Mouse (Mus musculus): ENCODE results near the gene Smim4. TPM values are rescaled to one million over a fixed set of nuclear protein-coding genes. Genes with fewer than 3 reads are reported as not detected.

Gene Smim4
- polyA plus RNA-seq (2012; rRNA removed): 25.7 and 29.9 TPM in 2 replicates

DNA sequence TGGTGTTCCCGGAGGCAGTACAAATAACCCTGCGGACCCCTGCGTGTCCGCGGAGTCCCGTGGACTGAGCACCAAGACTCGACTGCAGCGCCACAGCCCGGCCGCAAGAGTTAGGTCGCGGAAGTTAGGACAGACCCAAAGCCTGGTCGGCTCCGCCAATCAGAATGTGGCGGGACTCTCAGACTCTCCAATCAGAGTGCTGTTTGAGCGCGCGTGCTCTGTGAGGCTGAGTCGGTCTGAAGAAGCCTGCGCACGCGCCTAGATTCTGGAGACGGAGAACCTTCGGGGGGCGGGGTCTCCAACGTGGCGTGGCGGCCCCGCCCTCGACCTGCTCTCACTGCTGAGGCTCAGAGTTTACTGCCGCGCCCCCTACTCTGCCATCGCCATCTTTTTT lies at the start of gene Smim4:
Gene Smim4 (minus strand): TSS at position 131 of the 394 bp plus-strand sequence.
- DNase-seq (ENCODE audit: extremely low spot score in 1 of 2, low spot score in 1 of 2): peak; percentile 97 to 98

DNA sequence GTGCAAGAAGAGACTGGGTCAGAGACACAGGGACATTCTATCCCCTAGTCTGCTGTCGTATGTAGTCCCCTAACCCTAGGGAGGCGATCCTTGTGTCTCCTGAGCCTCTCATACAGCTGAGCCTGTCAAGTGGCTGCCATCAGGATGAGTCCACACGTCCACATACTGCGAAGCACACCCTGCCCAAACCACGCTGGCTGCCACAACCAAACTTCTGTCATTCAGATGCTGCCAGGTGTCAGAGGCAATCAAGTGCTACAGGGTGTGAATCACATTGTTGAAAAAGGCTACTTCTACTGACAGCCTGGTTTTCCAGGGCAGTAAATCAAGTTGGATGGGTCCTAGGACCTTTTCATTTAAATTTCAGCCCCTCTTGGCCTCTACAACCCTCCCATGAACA lies 49.0 kb upstream of the Smim4 start:
- DNase-seq (ENCODE audit: extremely low spot score in 1 of 2, low spot score in 1 of 2): no peak

DNA sequence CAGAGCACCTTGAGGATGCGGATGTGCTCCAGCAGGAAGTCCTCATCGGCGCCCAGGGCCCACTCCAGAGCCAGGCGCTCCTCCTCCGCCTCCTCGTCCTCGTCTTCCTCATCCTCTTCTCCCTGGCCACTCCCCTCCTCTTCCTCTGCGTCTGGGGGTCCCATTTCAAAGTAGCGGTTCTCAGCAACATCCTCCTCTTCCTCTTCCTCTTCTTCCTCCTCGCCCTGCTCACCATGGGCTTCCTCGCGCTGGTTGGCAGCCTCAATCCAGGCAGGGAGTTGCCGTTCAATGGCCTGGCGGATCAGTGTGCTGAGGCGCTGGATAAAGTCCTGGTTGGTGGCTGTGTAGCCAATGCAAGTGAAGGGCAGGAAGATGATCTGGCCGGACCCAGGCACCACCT lies 48.5 kb upstream of the Smim4 start:
- no peak for DNase-seq (ENCODE audit: extremely low spot score in 1 of 2, low spot score in 1 of 2)

DNA sequence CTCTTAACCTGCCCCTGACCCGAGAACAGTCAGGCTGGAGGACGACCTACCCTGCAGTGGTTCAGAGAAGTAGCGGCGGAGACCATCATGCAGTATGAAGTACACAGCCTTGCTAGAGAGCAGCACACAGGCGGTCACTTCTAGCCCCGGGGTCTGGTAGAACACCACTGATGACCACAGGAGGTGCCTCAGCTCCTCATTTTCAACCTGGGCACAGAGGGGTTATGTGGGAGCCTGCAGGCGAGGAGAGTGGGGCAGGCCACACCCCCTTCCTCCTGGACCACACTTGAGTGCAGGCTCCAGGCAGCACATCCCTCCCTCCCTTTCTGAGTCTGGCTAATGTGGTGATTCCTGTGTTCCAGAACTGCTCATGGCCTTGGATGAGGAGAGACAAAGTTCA lies 44.8 kb upstream of the Smim4 start:
- no peak for DNase-seq (ENCODE audit: extremely low spot score in 1 of 2, low spot score in 1 of 2)

DNA sequence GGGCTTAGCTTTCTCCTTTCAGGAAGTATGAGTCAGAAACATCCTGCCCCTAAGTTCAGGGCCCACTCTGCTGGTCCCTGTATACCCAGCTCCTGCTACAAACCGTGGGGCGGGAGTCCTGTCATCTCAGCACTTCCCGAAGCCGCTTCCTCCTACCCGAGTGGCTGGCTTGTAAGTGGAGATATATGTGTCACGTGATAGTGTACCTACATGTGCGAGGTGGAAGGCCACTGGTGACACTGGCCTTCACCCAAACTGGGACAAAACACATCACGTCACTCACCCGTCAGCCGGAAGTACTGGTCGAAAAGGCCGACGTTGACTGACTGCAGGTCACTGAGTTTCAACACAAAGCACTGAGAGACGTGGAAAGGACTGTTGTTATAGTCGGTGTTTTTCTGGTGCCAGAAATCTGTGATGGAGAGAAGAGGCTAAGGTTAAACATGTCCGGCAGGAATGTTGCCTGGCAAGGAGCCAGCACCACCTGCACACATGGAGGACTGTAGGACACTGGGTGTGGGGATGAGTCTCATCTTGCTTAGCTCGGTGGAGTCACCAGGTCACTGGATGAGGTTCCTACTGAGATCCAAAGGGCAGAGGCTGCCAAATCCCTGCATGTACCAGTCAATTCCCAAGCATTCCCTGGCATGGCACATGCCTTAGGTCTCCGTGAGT lies 44.2 kb upstream of the Smim4 start:
- no peak for DNase-seq (ENCODE audit: extremely low spot score in 1 of 2, low spot score in 1 of 2)

DNA sequence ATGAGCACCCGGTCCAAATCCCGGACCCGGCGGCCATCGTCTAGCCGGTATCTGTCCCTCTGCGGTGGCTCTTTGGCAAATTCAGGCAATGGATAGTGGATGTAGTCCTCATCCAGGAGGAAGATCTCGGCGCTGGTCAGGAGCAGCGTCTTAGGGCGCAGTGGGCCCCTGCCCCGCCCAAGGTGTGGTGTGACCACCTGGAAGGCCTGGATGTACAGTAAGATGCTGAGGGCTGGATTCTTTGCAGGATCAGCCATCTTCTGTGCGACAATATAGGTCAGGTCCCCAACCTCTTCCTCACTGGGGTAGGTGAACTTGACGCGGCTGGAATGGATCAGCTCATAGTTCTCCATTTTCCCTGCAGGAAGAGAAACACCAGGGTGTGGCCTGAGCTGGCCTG lies 43.1 kb upstream of the Smim4 start:
- DNase-seq (ENCODE audit: extremely low spot score in 1 of 2, low spot score in 1 of 2): no peak

DNA sequence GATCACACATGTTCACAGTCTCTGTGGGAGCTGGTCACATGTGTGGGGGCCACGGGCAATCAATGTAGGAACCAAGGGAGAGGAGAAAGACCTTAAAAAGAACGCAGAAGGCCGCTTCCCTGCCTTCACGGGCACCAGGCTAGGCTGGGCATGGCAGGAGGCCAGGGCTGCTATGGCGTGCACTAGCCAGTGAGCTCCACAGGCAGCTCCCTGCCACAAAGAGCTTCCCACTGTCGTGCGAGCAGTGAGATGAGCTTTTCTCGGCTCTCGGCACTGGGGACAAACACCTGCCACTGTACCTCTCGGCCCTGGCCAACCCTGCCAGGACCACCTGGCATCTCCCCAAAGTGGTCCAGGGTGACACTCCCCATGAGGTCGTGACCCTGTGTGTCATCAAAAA lies 42.6 kb upstream of the Smim4 start:
- DNase-seq (ENCODE audit: extremely low spot score in 1 of 2, low spot score in 1 of 2): no peak

DNA sequence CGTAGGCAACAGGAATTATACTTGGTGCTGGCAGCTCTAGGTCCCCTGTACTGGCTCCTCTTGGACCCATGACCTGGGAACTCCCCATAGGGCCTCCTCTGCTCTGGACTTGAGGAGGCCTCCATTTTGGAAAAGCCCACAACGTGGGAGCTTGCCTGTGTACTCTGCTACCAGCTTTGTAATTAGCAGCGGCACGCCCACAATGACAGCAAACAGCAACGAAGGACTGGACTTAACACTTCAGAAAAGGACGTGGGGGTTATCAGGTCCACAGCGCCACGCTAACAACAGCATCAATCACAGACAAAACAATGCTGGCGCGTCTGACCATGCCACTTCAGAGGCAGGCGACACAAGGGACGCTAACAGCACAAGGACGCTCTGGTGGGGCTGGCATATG lies 42.2 kb upstream of the Smim4 start:
- DNase-seq (ENCODE audit: extremely low spot score in 1 of 2, low spot score in 1 of 2): no peak

DNA sequence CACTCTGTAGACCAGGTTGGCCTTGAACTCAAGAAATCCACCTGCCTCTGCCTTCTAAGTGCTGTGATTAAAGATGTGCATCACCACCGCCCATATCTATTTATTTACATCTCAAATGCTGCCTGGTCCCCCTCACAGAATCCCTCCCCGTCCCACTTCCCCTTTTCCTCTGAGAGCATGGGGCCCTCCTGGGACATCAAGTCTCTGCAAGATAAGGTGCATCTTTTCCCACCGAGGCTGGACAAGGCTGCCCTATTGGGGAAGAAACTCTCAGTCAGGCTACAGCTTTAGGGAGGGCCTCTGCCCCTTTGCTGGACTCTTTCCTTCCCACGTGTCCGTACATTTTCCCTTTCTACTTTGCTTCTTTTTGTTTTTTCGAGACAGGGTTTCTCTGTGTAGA lies 40.8 kb upstream of the Smim4 start:
- DNase-seq (ENCODE audit: extremely low spot score in 1 of 2, low spot score in 1 of 2): no peak

DNA sequence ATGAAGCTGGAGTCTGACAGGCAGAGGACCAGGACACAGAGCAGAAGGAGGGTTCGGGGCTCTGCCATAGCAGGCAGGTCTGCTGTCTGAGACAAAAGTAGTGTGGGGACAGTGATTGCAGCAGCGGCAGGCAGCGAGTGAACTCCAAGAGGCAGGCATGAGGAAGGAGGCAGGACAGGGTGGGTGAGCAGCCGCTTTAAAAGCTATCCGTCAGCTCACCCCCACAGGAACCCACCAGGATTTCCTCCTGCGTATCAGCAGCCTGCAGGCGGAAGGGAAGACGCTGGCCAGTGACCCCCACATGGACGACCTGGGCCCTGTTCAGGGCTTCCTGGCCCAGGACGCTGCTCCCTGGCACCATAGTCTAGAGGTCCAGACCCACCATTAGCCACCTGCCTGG lies 39.7 kb upstream of the Smim4 start, which contains the start of gene Stab1:
Gene Stab1 (minus strand): TSS at position 217 of the 400 bp plus-strand sequence.
- no peak for DNase-seq (ENCODE audit: extremely low spot score in 1 of 2, low spot score in 1 of 2)

DNA sequence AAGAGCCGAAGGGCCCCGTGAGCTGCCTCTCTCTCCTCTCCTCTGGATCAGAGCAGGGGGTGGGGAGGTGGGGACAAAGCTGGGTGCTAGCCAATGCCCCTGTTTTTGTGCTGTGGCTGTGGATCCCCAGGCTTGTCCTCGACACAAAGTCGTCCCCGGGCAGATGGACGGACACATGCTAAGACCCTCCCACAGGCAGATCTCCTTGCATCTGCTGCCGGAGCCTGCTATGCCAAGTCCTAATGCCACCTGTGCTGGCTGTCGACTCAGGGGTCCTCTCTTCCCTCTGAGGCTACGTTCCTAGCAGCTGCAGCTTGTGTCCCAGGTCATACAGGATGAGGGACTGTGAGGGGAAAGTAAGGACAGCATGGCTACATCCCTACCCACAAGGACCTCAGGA lies 38.1 kb upstream of the Smim4 start:
- DNase-seq (ENCODE audit: extremely low spot score in 1 of 2, low spot score in 1 of 2): no peak

DNA sequence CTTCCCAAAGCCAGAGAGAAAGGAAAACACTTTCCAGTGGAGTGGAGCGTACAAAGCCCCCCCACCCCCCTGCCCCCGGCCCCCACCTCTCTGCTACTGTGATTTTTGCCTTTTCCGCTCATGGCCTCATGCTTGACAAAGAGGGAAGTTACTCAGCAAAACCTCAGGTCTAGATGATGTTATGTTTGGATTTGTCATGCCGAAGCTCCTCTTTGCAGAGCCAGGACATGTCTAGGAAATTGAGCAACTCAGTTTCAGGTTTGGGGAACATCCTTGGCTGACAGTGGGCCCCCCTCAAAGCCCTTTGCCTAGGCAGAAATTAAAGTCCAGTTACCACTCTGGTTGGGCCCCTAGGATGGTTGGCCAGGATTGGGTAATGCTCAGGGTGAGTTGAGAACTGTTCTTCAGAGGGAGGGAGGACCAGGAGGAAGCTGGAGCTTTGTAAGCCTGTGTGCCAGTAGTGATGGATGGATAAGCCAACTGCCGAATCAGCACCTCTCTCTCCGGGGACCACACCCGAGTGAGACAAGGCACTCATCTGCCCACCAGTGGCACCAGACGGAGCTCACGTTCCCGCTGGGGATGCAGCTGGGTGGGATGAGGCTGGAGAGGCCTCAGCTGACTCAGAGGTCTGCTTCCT lies 37.4 kb upstream of the Smim4 start:
- DNase-seq (ENCODE audit: extremely low spot score in 1 of 2, low spot score in 1 of 2): no peak

DNA sequence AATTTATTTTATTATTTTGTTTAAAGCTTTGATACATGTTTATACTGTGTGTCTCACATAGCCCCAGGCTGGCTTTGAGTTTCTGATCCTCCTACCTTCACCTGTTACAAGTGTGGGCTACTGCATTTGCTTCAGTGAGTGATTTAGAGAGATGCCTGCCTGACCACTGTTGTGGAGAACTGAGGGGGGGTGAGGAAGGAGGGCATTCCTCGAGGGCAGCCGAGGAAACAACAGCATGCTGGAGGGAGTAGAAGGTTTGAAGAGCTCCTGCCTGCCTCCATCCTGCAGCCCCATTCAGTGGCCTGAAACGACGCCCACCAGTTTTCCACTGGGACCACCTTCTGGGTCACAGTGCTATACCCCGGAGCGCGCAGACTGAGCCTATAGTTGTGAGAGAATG lies 36.7 kb upstream of the Smim4 start:
- DNase-seq (ENCODE audit: extremely low spot score in 1 of 2, low spot score in 1 of 2): no peak

DNA sequence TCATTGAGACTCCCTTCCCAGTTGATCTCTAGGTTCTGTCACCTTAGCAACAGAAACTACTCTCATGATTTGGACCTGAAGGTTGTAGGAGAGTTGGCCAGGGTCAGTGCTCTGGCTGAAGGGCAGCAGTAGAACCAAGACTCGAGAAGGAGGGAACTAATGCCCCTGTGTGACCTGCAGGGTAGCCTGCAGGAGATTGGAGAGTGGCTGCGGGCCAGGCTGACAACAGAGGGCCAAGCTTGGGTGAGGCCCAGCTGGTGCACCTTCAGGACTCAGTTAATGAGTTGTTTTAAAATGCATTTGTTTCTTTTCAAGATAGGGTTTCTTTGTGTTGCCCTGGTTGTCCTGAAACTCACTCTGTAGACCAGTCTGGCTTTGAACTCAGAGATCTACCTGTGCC lies 36.3 kb upstream of the Smim4 start:
- no peak for DNase-seq (ENCODE audit: extremely low spot score in 1 of 2, low spot score in 1 of 2)

DNA sequence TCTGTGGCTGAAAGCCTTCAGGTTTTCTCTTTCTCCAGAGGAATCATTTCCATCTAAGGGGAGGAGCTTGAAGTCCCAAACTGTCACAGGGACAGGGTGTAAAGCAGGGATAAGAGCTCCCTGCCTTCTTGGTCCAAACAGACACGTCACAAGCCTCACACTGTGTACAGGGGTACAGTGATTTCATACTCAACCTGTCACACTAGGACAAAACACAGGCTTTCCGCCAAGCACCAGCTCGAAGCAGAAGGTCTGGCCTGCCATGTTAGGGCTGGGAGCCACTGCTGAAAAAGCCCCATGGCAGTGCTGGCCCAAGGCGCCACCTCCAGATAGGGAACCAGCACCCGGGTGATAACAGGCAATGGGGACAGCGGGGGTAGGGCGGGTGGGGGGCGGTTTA lies 35.3 kb upstream of the Smim4 start:
- DNase-seq (ENCODE audit: extremely low spot score in 1 of 2, low spot score in 1 of 2): no peak

DNA sequence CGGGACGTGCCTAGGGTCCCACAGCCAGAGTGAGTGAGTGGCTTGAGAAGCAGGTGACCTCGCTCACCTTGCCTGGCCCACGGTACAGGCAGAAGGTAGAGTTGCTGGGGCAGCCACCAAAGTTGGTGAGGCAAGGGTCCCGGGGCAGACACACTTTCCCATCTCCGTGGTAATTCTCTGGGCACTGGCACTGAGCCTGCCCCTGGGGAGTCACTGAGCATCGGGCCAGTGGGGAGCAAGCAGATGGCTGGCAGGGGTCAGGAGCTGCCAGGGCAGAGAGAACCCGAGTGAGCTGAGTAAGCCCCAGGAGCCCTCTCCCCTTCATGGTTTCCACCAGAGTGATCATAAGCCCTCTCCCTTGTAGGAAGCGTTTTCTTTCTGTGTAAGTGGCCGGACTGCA lies 32.9 kb upstream of the Smim4 start:
- no peak for DNase-seq (ENCODE audit: extremely low spot score in 1 of 2, low spot score in 1 of 2)

DNA sequence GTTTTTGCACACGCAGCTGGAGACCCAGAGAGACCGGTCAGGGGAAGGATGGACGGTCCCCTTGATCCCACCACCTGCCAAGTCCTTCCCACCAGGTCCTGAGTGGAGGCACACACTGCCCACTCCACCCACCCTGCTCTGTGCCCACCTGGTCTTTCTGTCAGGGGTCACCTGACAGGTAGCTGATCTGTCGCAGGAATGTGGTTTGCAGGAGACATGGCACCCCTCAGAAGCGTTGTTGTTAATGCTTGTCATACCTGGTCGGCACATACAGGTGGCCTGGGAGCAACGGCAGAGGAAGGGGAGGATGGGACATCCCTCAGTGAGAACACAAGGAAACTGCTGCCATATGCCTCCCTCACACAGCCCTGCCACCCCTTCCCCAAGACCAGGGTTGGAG lies 32.4 kb upstream of the Smim4 start:
- DNase-seq (ENCODE audit: extremely low spot score in 1 of 2, low spot score in 1 of 2): no peak

DNA sequence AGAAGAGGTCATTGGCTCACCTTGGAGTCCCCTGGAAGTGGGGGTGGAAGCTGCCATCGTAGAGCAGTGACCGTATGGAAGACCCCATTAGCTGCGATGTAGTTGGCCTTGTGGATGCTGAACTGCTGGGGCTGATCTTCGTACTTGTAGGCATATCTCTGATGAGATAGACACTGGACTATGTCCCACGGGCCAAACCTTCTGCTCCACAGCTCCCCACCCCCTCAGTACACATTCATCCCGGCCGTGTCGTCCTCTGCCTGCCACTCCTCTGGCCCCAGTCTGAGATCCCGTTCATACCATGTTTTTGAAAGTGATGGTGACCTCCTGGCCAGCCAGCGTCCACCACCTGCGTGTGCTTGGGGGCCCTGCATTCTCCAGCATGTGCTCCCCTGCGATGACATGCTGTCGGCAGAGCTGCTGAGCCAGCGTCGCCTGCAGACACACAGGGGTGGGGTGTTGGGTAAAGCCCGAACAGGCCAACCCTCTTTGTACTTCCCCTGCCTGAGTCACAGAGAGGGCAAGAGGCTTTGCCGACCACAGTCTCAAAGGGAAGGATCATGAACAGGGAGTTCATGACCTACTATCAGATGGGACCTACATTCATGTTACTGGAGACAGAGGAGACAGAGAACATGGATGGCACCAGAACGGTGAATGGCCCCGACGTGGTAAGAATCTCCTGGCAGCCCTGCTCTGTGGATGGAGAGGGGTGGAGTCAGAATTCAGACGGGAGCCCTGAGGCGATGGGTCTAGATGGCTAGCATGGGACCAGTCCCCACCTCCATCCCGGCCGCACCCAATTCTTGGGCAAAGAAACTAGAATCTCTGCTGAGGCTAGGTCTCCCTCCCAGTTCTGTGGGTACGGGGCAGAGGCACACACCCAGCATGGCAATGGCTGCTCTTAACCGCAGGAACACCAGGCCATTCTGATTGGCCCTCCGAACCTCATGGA lies 31.7 kb upstream of the Smim4 start:
- DNase-seq (ENCODE audit: extremely low spot score in 1 of 2, low spot score in 1 of 2): no peak

DNA sequence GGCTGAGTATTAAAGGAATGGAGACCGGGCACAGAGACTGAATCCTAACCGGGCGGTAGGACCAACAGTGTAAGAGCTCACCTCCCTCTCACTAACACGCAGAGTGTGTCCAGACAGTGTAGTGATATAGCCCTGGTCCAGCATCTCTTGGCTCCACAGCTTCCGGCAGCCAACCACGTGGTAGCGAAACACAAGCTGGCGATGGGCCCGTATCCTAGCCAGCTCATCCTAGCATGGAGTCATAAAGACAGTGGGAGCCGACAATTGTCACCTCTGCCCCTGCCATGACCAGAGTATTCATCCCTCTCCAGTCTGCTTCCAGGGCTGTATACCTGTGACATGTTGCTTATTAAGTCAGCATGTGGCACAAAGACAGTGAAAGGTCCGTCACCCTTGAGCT lies 16.9 kb upstream of the Smim4 start:
- DNase-seq (ENCODE audit: extremely low spot score in 1 of 2, low spot score in 1 of 2): no peak

DNA sequence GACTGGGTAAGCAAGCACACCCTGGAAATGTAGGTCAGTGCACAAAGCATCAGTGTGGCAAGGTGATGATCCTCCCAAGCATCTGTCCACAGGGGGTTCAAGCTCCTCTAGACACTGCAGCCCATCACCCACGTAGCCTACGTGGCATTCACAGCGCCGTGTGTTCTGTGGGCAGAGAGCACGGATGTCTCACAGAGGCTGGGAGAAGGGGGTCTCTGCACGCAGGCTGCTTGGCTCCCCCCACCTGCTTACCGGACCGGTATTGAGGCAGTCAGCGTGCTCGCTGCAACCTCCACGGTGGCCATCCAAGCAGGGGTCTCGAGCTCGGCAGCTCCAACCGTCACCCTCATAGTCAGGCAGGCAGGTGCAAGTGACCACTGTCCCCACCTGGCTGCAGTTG lies 12.3 kb upstream of the Smim4 start:
- DNase-seq (ENCODE audit: extremely low spot score in 1 of 2, low spot score in 1 of 2): no peak

DNA sequence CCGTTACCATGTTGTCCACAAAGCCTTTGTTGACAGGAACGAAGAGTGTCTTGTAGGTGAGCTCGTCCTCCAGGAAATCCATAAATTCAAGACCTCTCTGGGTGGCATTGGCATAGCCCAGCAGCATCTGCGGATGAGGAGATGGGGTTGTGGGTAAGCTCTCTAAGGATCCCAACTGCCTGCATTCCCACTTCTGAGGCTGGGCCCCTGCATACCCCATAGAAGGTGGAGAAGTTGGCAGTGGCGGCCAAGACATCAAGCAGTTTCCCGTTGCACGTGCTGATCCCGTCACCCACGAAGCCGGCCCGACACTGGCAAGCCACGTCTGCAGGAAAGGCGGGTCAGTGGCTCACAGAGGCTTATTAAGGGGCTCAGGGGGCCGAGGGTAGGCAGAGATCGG lies 11.4 kb upstream of the Smim4 start:
- no peak for DNase-seq (ENCODE audit: extremely low spot score in 1 of 2, low spot score in 1 of 2)

DNA sequence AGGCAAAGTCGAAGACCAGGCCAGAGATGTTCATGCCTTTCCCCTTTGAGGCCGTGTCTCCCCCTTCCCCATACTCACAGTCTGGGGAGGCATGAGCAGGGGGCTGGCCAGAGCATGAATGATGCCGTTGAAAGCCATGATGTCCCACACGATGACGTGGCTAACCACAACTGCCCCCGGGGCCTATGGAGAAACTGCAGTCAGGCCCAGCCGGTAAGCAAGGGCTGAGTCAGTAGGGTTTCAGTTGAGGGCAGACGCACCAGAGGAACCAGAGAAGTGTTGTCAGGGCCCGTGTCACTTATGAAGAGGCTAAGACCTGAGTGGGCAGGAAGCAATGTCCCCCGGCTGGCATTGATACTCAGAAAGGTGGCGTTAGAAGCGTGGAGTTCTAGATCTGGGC lies 10.9 kb upstream of the Smim4 start:
- DNase-seq (ENCODE audit: extremely low spot score in 1 of 2, low spot score in 1 of 2): no peak
